Mouse (Mus musculus) intestine, embryonic 14.5 days (tissue): ENCODE results near the gene Anxa9. TPM values are rescaled to one million over a fixed set of nuclear protein-coding genes. Genes with fewer than 3 reads are reported as not detected.

Experiments
- ATAC-seq: fragments of 200-750 bp; cut with Nextera tagmentation; replicated peaks from 2 replicates; pipeline ENCODE4 v1.8.0; 2017; ENCODE audit warnings: low read depth, moderate number of reproducible peaks, moderate TSS enrichment, moderate library complexity; ENCODE audit not compliant: low FRiP score, low TSS enrichment
- DNase-seq: peaks from one replicate; pipeline ENCODE4 v3.0.0-alpha.2; 2018; ENCODE audit warnings: low spot score
- H3K27ac ChIP-seq: fragments of 300-500 bp; sonication (generic); 2 replicates; pipeline ENCODE4 v1.5.1; 2014; ENCODE audit warnings: low read depth, mild to moderate bottlenecking, control low read depth
- H3K27me3 ChIP-seq: fragments of 300-500 bp; sonication (generic); replicated peaks from 2 replicates; pipeline ENCODE4 v1.6.1; 2014; ENCODE audit warnings: low read length, control low read depth; ENCODE audit not compliant: control insufficient read depth, insufficient read depth
- H3K36me3 ChIP-seq: fragments of 300-500 bp; sonication (generic); 2 replicates; pipeline ENCODE4 v1.6.1; 2014; ENCODE audit warnings: low read length, control low read depth; ENCODE audit not compliant: control insufficient read depth, insufficient read depth
- H3K4me1 ChIP-seq: fragments of 300-500 bp; sonication (generic); replicated peaks from 2 replicates; pipeline ENCODE4 v1.6.1; 2014; ENCODE audit warnings: low read length, control low read depth, mixed read lengths; ENCODE audit not compliant: control insufficient read depth, insufficient read depth
- H3K4me2 ChIP-seq: fragments of 300-500 bp; sonication (generic); 2 replicates; pipeline ENCODE4 v1.6.1; 2014; ENCODE audit warnings: low read length
- H3K4me3 ChIP-seq: fragments of 300-500 bp; sonication (generic); 2 replicates; pipeline ENCODE4 v1.5.1; 2014; ENCODE audit warnings: low read depth, low read length, control low read depth, mixed read lengths
- H3K9ac ChIP-seq: fragments of 300-500 bp; sonication (generic); 2 replicates; pipeline ENCODE4 v1.6.1; 2014; ENCODE audit warnings: mild to moderate bottlenecking, low read length
- H3K9me3 ChIP-seq: fragments of 300-500 bp; sonication (generic); 2 replicates; pipeline ENCODE4 v1.6.1; 2016; ENCODE audit warnings: low read length, control low read depth; ENCODE audit not compliant: control insufficient read depth
- WGBS: fragments of 180-500 bp; shearing (Covaris S2); extraction: QIAGEN DNeasy Blood & Tissue Kit; methylation state at CpG from one replicate; pipeline ENCODE4 v1.1.7; 2014; 5-methylcytosine and 5-hydroxymethylcytosine counted together
- polyA plus RNA-seq: library from polyadenylated mRNA; unstranded; fragments of >200 nt; fragmentation: Nextera tagmentation; extraction: Ambion mirVana; gene quantifications from 2 replicates; pipeline ENCODE4 v1.2.1, GENCODE M21; 2014

Gene Anxa9
- polyA plus RNA-seq, 1 experiment from 2014 or later = 1.6 TPM

GRCm38 (mm10) chr3:95282865-95283588, 23.9 kb downstream of the Anxa9 start:
- Histone ChIP-seq H3K9ac (peak overlapping the region; percentile 80), H3K4me2 (peak overlapping the region; percentile 84), H3K27me3 (no peaks in the 10 kb centered on the region), H3K27ac (peak overlapping the region; percentile 92), H3K36me3 (peaks cover 8% of the 10 kb centered on the region), H3K4me3 (peak overlapping the region; percentile 87), H3K9me3 (no peaks in the 10 kb centered on the region), H3K4me1 (peaks cover 21% of the 10 kb centered on the region; the same call in 1 of the 2 replicates)
- ATAC-seq = peak; percentile 56
- peak; percentile 87 for DNase-seq
- under 1% methylated on average over 51 of the region's 51 CpGs for WGBS

GRCm38 (mm10) chr3:95282381-95282864, 24.6 kb downstream of the Anxa9 start:
- Histone ChIP-seq H3K4me1 (peaks cover 21% of the 10 kb centered on the region; the same call in 1 of the 2 replicates), H3K36me3 (peaks cover 2% of the 10 kb centered on the region), H3K27me3 (no peaks in the 10 kb centered on the region), H3K4me3 (peak overlapping the region; percentile 87), H3K4me2 (peak overlapping the region; percentile 84), H3K9me3 (no peaks in the 10 kb centered on the region), H3K9ac (peak overlapping the region; percentile 80), H3K27ac (peak overlapping the region; percentile 92)
- under 1% methylated on average over 11 of the region's 11 CpGs for WGBS
- DNase-seq (no peak), ATAC-seq (no peak)

- DNase-seq (peak; percentile 97), ATAC-seq (peak; percentile 92)
- Histone ChIP-seq H3K36me3 (no peaks in the 10 kb centered on the region), H3K9ac (peak within 1 kb of the TSS; percentile 89), H3K4me1 (peaks cover 21% of the 10 kb centered on the region; the same call in 1 of the 2 replicates), H3K4me3 (peak within 1 kb of the TSS; percentile 87), H3K9me3 (no peaks in the 10 kb centered on the region), H3K27ac (peak within 1 kb of the TSS; percentile 92), H3K27me3 (no peaks in the 10 kb centered on the region), H3K4me2 (peak within 1 kb of the TSS; percentile 84)
- WGBS = under 1% methylated on average over 52 of the region's 53 CpGs
These were observed 25.5 kb downstream of the Anxa9 start, which contains the start of the genes Mindy1 and Prune1 for GRCm38 (mm10) chr3:95281216-95282126. Mindy1 (plus strand) TSS chr3:95281345. Prune1 (minus strand) TSS chr3:95282076.

- WGBS = 15% methylated on average over 8 of the region's 8 CpGs
These were observed 26.2 kb downstream of the Anxa9 start for GRCm38 (mm10) chr3:95280747-95281146.

GRCm38 (mm10) chr3:95277149-95277551, 29.8 kb downstream of the Anxa9 start:
- Histone ChIP-seq H3K36me3 (no peaks in the 10 kb centered on the region), H3K27ac (no peak overlapping the region), H3K9me3 (no peaks in the 10 kb centered on the region), H3K4me3 (no peak overlapping the region), H3K4me1 (peaks cover 6% of the 10 kb centered on the region), H3K27me3 (no peaks in the 10 kb centered on the region), H3K9ac (no peak overlapping the region), H3K4me2 (no peak overlapping the region)
- DNase-seq (no peak), ATAC-seq (no peak)
- 92% methylated on average over 1 of the region's 1 CpGs for WGBS

More at GRCm38 (mm10) chr3:95280747-95281146, 26.2 kb downstream of the Anxa9 start:
- ATAC-seq = no peak
- peak overlapping the region; percentile 87 for H3K4me3 ChIP-seq
- H3K27ac ChIP-seq = peak overlapping the region; percentile 84
- H3K9me3 ChIP-seq = no peaks in the 10 kb centered on the region
- peak overlapping the region; percentile 84 for H3K4me2 ChIP-seq
- no peaks in the 10 kb centered on the region for H3K27me3 ChIP-seq
- peaks cover 21% of the 10 kb centered on the region; the same call in 1 of the 2 replicates for H3K4me1 ChIP-seq
- peak overlapping the region; percentile 89 for H3K9ac ChIP-seq
- H3K36me3 ChIP-seq = no peaks in the 10 kb centered on the region
- DNase-seq = peak; percentile 58

- no peak for ATAC-seq
- Histone ChIP-seq H3K27me3 (no peaks in the 10 kb centered on the region), H3K9ac (no peak overlapping the region), H3K9me3 (no peaks in the 10 kb centered on the region), H3K27ac (no peak overlapping the region), H3K4me1 (peaks cover 6% of the 10 kb centered on the region), H3K36me3 (no peaks in the 10 kb centered on the region), H3K4me3 (no peak overlapping the region), H3K4me2 (no peak overlapping the region)
- 76% methylated on average over 5 of the region's 5 CpGs for WGBS
- DNase-seq = no peak
These were observed 30.5 kb downstream of the Anxa9 start for GRCm38 (mm10) chr3:95276428-95276934.

- Histone ChIP-seq H3K9ac (no peak overlapping the region), H3K9me3 (no peaks in the 10 kb centered on the region), H3K27ac (no peak overlapping the region), H3K4me3 (no peak overlapping the region), H3K36me3 (no peaks in the 10 kb centered on the region), H3K4me2 (no peak overlapping the region), H3K27me3 (no peaks in the 10 kb centered on the region), H3K4me1 (no peaks in the 10 kb centered on the region; the same call in 1 of the 2 replicates)
- ATAC-seq (no peak), DNase-seq (no peak)
- 77% methylated on average over 6 of the region's 6 CpGs for WGBS
These were observed 31.8 kb downstream of the Anxa9 start for GRCm38 (mm10) chr3:95275161-95275560.

GRCm38 (mm10) chr3:95274453-95274852, 32.5 kb downstream of the Anxa9 start:
- Histone ChIP-seq H3K4me1 (no peaks in the 10 kb centered on the region; the same call in 1 of the 2 replicates), H3K9me3 (no peaks in the 10 kb centered on the region), H3K27me3 (no peaks in the 10 kb centered on the region), H3K27ac (no peak overlapping the region), H3K9ac (no peak overlapping the region), H3K4me2 (no peak overlapping the region), H3K4me3 (no peak overlapping the region), H3K36me3 (peaks cover 5% of the 10 kb centered on the region; the same call in 1 of the 2 replicates)
- no peak for ATAC-seq
- WGBS = 93% methylated on average over 4 of the region's 4 CpGs
- no peak for DNase-seq
